Mouse (Mus musculus): ENCODE measurements around the gene Awat1.

Gene Awat1

DNA sequence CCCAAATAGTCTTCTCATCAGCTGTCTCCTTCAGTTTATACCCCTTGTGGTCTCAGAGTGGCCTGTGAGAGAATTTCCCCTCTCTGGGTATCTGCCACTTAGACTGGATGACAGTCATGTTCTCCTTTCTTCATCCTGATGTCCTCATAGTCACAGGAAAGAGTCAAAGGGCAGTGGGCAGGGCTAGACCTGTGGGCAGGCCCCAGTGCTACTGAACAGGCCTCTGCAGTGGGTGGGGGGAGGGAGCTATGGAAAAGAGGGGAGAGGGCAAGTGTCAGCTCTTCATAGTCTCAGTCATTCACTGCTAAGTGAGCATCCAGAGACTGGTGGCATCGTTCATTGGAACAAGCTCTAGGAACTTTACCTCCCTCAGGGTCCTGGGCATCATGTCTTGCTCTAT is at the start of gene Awat1:
Gene Awat1, plus strand, starts transcription at position 301 of the 400 bp plus-strand sequence.
- DNase-seq (ENCODE audit: low spot score in 2 of 2), result no peak

DNA sequence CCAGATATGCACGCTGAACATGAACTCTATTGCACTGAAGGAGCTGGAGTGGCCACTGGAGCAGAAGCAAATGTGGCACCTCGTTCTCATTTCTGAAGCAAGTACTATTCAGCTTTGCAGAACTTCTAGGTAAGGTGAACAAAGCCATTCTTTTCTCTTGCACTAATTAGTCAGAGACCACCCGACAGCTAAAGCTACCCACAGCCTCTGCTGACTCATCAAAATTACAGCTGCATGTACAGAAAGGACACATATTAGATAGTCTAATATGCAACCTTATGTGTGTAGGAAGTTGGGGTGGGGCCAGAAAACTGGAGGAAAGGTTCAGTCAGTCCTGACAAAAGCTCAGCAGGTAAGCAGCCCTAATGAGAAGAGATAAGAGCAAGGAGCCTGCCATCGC is 47.6 kb upstream of the Awat1 start, which contains the start of gene Dgat2l6:
Gene Dgat2l6, plus strand, starts transcription at position 368 of the 400 bp plus-strand sequence.
- DNase-seq (ENCODE audit: low spot score in 2 of 2), result no peak

DNA sequence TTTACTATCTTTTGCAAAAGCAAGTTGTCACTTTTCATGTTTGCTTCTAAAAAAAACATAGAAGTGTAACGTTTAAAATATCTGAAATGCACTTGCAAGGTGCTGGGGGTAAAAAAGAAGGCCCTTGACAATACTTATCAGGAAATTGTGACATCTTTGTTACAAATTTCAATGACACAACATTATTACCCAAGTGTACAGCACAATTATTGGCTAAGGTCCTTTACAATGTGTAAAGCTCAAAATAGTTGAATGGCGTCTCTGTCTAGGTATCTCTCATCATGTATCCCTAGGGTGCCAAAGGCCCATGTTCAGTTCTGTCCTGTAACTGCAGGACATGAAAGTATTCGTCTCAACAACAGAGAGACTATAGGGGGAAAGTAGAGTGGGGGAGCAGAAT is 16.0 kb upstream of the Awat1 start:
- DNase-seq (ENCODE audit: low spot score in 2 of 2), result no peak

DNA sequence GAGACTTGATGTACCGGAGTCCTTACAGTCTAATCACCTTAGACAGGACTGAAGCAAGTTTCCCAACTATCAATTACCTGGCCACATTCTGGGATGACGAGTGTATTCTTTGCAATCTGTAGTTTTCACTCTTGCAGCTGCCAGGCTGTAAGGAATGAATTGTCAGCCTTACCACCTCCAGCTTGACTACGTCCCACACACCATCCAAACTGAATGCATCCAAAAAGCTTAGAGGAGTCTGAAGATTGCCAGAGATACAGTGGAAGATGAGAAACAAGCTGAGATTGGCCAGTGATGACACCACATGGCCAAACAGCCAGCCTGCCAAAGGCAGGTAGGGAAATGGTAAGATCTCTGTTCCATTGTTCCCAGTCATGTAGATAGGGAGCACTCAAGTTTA is 6.4 kb upstream of the Awat1 start:
- DNase-seq (ENCODE audit: low spot score in 2 of 2), result no peak

DNA sequence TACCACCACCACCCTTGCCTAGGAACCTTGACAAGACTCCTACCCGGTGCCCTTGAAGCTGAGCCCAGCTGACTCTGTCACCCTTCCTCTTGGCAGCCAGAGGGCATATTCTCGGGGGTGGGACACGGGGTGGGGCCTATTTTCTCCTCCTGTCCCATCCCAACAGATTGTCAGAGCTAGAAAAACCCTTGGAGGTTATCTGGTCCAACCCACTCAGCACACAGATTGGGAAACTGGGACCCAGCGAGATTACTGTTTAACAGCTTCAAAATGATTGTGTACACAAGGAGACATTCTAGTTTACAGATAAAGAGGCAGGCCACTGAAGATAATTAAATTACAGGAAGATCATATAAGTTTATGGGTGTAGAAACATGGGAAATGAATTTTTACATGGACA is 22.7 kb downstream of the Awat1 start, which contains the start of gene P2ry4:
Gene P2ry4, minus strand, starts transcription at position 79 of the 400 bp plus-strand sequence.
- no peak for DNase-seq (ENCODE audit: low spot score in 2 of 2)

DNA sequence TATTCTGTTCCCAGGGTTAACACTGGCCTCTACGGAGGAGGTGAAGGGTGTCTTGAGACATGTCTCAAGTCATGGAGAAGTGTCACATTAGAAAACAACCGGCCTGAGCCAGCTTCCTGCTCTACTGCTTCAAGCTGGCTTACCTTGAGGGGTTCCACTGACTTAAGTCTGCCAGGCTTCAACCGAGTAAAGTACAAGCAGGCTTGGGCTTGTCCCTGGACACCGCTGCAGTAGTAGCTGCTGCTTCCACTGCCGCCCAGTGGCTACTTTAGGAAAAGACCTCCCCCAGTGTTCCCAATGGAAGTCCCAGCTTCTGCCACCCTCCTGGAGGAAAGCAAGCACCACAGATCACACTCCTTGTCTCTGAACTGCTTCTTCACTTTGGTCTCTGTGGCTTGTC is 25.4 kb downstream of the Awat1 start:
- DNase-seq (ENCODE audit: low spot score in 2 of 2), result peak in 1 of 2 experiments; percentile 12

DNA sequence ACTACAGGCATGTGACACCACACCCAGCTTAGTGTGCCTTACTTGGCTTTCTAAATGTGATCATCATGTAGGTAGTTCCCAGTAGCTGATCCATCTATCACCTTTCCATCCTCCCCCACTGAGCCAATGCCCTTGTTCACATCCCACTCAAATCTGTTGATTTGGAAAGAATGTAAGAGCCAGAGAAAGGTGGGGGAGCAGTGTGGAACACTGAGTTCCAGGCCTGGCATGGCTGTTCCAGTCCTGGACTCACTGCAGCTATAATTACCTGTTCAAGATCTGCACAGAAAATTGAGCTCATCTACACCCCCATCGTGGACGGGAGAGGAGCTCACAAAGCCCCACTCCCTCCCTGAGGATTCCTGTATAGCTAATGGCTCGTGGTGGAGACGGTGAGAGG is 27.7 kb downstream of the Awat1 start:
- no peak for DNase-seq (ENCODE audit: low spot score in 2 of 2)

DNA sequence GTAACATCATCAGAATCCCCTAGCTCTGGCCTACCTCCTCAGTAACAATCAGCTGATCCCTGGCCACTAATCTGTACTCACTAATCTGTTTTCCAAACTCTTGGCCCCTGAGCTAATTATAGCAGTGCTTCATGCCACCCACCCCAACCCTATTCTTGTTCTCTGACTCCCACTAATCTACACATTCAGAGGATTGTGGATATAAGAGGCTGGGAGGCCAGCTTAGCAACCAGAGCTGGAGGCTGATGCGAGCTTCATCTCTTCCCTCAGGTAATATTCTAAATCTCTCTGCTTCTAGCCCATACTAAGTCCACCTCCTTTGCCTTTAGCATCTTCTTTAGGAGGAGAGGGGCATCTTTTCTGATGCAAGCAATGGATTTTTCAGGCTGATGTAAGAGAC is 33.3 kb downstream of the Awat1 start, which contains the start of gene Arr3:
Gene Arr3, plus strand, starts transcription at position 184 of the 400 bp plus-strand sequence.
- DNase-seq (ENCODE audit: low spot score in 2 of 2), result no peak

DNA sequence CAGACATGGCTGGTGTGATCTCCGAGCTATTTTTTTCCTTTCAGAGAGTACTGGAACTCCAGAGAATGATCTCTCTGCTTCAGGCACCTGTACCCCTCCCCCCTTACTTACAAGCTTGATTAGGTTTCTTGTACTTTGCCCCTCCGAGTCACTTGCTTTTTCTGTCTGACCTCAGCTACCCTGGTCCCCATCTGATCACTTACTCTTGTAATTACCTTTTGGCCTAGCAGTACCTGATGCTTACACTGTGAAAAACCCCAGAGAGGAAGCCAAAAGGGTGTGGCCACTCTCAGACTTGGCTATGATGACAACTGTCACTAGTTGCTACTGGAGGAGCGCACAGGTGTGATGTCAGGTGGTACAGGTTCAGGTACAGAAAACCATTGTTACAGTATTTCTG is 46.4 kb downstream of the Awat1 start:
- DNase-seq (ENCODE audit: low spot score in 2 of 2), result no peak

DNA sequence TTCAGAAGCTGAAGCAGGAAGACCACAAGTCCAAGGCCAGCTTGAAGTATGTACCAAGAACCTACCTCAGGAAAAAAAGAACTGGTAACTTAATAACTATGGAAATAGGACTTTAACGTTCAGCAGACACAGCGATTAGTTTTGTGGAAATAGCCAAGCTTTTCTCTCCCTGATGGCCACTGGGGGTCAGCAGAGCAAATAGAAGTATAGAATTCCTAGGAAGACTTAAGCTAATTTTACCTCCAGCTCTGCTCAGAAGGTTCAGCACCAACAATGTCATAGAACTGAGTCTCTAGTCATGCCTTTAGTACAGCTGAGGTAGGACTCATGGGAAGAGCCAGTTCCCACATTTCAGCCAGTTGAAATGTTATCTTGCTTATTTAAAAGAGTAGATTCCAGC is 49.3 kb downstream of the Awat1 start:
- no peak for DNase-seq (ENCODE audit: low spot score in 2 of 2)

DNA sequence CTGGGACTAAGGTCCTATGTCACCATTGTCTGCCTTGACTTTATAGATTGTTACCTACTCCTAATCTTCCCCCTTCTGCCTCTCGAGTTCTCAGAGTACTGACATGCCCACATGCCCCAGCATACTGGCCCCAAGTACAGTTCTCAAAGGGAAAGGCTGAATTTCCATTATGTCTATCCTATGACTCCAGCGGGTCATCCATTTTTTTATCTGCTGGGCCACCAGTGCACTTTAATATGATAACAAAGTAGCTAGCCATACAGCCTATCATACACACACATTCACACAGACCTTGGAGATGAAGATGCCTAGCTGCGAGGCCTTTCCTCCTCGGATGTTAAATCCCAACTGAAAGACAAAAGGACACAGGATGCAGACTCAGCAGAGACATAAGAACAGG is 52.2 kb downstream of the Awat1 start:
- DNase-seq (ENCODE audit: low spot score in 2 of 2), result no peak

DNA sequence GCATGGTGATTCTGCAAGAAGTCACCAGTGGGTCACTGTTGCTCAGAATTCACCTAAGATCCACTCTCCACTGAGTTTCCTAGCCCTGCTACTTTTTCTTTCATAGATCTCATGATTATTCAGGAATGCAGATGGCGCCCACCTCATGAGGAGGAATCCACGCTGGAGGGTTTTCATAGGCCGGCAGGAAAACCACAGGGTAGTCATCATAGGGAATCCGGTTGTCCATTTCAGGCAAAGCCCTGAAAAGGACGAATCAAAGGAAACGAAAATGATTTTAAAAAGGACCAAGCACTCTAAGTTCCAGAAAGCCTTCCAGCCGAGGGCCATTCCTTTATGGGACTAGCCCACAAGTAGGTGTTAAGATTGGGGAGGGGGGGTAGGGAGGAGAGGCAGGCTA is 53.1 kb downstream of the Awat1 start:
- DNase-seq (ENCODE audit: low spot score in 2 of 2), result no peak

DNA sequence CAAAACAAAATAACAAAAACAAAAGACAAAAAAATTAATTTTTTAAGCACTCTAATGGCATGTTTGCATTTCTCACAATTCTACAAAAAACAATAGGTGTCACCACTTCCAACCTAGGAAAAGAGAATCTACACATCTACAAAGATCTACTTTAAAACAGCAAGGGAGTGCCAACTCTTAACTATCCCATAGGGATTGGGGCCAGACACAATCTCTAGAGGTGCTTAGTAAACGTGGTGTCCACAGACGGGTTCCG is 53.4 kb downstream of the Awat1 start, which contains the start of gene Kif4:
Gene Kif4, plus strand, starts transcription at position 192 of the 256 bp plus-strand sequence.
- DNase-seq (ENCODE audit: low spot score in 2 of 2), result no peak

DNA sequence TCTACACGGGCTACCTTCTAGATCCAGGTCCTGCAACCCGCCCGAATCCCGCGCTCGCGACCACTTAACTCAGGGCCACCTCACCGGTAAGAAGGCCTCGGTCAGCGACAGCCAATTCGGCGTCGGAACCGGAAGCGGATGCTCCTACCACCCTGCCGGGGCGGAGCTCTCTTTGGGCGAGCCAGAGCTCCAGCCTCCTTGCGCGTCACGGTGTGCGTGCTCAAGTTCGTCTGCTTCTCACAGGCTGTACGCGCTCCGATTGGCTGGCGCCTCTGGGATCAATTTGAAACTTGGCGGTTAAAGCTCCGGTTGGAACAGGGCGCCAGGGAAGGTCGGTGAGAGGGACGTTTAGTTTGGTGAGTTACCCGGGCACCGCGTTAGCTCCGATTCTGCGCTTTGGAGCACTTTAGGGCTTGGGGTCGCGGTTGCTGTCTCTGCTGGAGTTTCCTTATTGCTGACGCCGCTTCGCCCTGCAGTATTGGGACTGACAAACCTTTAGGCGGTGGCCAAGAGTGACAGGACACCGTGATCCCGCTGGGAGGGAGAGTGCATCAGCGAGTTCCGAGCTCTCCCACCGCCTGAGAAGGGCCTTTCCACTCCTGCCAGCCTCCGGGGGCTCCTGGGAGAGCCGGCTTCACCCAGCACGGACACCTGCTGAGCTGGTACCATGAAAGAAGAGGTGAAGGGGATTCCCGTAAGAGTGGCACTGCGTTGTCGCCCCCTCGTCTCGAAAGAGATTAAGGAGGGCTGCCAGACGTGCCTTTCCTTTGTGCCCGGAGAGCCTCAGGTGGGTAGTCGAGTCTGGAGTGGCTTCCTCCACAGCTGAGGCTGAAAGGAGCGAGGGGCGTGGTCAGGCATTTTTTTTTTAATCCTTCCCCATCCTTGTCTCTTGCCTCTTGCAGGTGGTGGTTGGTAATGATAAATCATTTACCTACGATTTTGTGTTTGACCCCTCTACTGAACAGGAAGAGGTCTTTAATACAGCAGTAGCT is 54.0 kb downstream of the Awat1 start, which contains the start of gene Pdzd11:
Gene Pdzd11, minus strand, starts transcription at position 767 of the 992 bp plus-strand sequence.
- peak; percentile 58 to 79 for DNase-seq (ENCODE audit: low spot score in 2 of 2)
